Mouse (Mus musculus) myocyte (in vitro differentiated cells): ENCODE data around the gene Gpr89.

Experiments
- CEBPB ChIP-seq: IDR thresholded peaks from 2 replicates; pipeline ENCODE4 v1.6.1; 2011; ENCODE audit warnings: mild to moderate bottlenecking, moderate library complexity; ENCODE audit not compliant: poor library complexity, insufficient read depth, severe bottlenecking
- E2F4 ChIP-seq: IDR thresholded peaks from one replicate; pipeline ENCODE4 v1.6.1; 2011; ENCODE audit warnings: mild to moderate bottlenecking, control low read depth, moderate library complexity; ENCODE audit not compliant: insufficient read depth
- MAX ChIP-seq: IDR thresholded peaks from one replicate; pipeline ENCODE4 v1.6.1; 2011; ENCODE audit warnings: low read depth, mild to moderate bottlenecking, control low read depth
- MYOD1 ChIP-seq, 3 experiments: IDR thresholded peaks; one replicate each; pipeline ENCODE4 v1.6.1; 2011; ENCODE audit warnings: control low read depth in 2 of 3, low read depth in 2 of 3, mild to moderate bottlenecking in 2 of 3, moderate library complexity in 1 of 3; ENCODE audit not compliant: insufficient read length in 2 of 3, control insufficient read depth in 1 of 3
- MYOG ChIP-seq, 3 experiments: IDR thresholded peaks; one replicate each; pipeline ENCODE4 v1.6.1; 2011; ENCODE audit warnings: control low read depth in 2 of 3, low read depth in 2 of 3, mild to moderate bottlenecking in 2 of 3; ENCODE audit not compliant: insufficient read length in 2 of 3, control insufficient read depth in 1 of 3, insufficient read depth in 1 of 3
- POLR2A ChIP-seq: IDR thresholded peaks from one replicate; pipeline ENCODE4 v1.6.1; 2011; ENCODE audit warnings: low read depth, mild to moderate bottlenecking, control low read depth, moderate library complexity; ENCODE audit not compliant: insufficient read length
- POLR2AphosphoS2 ChIP-seq: IDR thresholded peaks from one replicate; pipeline ENCODE4 v1.6.1; 2011; ENCODE audit warnings: low read depth, control low read depth; ENCODE audit not compliant: insufficient read length
- TCF12 ChIP-seq: IDR thresholded peaks from one replicate; pipeline ENCODE4 v1.6.1; 2011; ENCODE audit warnings: mild to moderate bottlenecking, control low read depth; ENCODE audit not compliant: poor library complexity, insufficient read depth, severe bottlenecking
- USF1 ChIP-seq: IDR thresholded peaks from one replicate; pipeline ENCODE4 v1.6.1; 2011; ENCODE audit warnings: low read depth, mild to moderate bottlenecking, control low read depth, moderate library complexity

GRCm38 (mm10) chr3:96821581-96821980, 83.6 kb downstream of the Gpr89 start:
- TF ChIP-seq E2F4 (no peak), POLR2A (no peak), MAX (no peak), MYOG (IDR thresholded peaks at IDR 0.05; ENCODE audit: control insufficient read depth in 1 of 3, insufficient read depth in 1 of 3, insufficient read length in 2 of 3, low read depth in 2 of 3) (no peak), POLR2AphosphoS2 (no peak), MYOD1 (IDR thresholded peaks at IDR 0.05; ENCODE audit: control insufficient read depth in 1 of 3, insufficient read length in 2 of 3, low read depth in 2 of 3) (no peak), USF1 (no peak), CEBPB (no peak), TCF12 (no peak)
